ENCODE assay signal across 34 mouse cellular contexts in the genomic region with DNA sequence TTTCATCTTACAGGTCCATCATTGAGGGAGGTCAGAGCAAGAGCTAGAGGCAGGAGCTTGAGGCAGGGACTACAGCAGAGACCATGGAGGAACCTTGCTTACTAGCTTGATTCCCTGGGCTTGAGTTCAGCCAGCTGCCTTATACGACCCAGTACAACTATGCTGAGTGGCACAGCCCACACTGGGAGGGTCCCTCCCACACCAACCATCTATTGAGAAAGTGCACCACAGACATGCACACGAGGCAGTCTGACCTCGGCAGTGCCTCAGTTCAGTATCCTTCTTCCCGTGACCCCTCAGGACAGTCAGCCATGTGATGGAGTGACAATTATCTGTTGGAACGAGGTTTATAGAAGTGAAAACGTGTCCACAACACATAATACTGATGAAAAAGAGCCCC. TPM values are rescaled to one million over a fixed set of nuclear protein-coding genes. Genes with fewer than 3 reads are reported as not detected.
DNase-seq lines count a peak whose midpoint lies in the region; ATAC-seq and TF ChIP-seq lines count a peak whose summit lies in the region.
"Had no signal": no experiment of that assay in that cellular context is flagged by ENCODE, and none has a peak within 500 bp of the region (broad histone marks: within the 10 kb centered on the region; RNA-seq: fewer than 3 reads in every experiment).

No protein-coding gene starts in this region.

- H3K9ac ChIP-seq in heart, embryonic 12.5 days, result no peak overlapping the region
- no peak overlapping the region for H3K9ac ChIP-seq in stomach, postnatal 0 days (ENCODE audit: low read length)
- H3K9ac ChIP-seq: embryonic facial prominence, embryonic 12.5 days; embryonic facial prominence, embryonic 15.5 days; forebrain, embryonic 12.5 days; forebrain, embryonic 15.5 days; hindbrain, embryonic 12.5 days; hindbrain, embryonic 15.5 days had no signal

- H3K4me2 ChIP-seq in heart, embryonic 12.5 days, result no peak overlapping the region
- peak overlapping the region; percentile 42 for H3K4me2 ChIP-seq in myocyte (ENCODE audit: low read depth)
- H3K4me2 ChIP-seq in stomach, postnatal 0 days (replicated peaks; ENCODE audit: low read depth), result no peak overlapping the region
- H3K4me2 ChIP-seq: embryonic facial prominence, embryonic 12.5 days; embryonic facial prominence, embryonic 15.5 days; forebrain, embryonic 12.5 days; forebrain, embryonic 15.5 days; hindbrain, embryonic 12.5 days; hindbrain, embryonic 15.5 days had no signal

- no peaks in the 10 kb centered on the region for H3K79me2 ChIP-seq in myocyte (ENCODE audit: control insufficient read depth, insufficient read depth)

- no peak overlapping the region for H3ac ChIP-seq in myocyte (ENCODE audit: control insufficient read depth, insufficient read length)

- peak; percentile 24 for TF ChIP-seq POLR2A in myocyte (IDR thresholded peaks at IDR 0.05; ENCODE audit: insufficient read length, low read depth)

- H3K4me3 ChIP-seq in heart, embryonic 12.5 days, result no peak overlapping the region
- H3K4me3 ChIP-seq in left cerebral cortex, adult 2 months, result no peak overlapping the region
- H3K4me3 ChIP-seq in myocyte, result no peak overlapping the region
- H3K4me3 ChIP-seq in stomach, postnatal 0 days (ENCODE audit: low read depth, low read length), result no peak overlapping the region
- H3K4me3 ChIP-seq: embryonic facial prominence, embryonic 12.5 days; embryonic facial prominence, embryonic 15.5 days; erythroblast, embryonic 14.5 days; forebrain, embryonic 12.5 days; forebrain, embryonic 15.5 days; heart, adult 2 months; heart, embryonic 10.5 days; hindbrain, embryonic 12.5 days; hindbrain, embryonic 15.5 days had no signal

- H3K27ac ChIP-seq in heart, embryonic 12.5 days (ENCODE audit: poor library complexity, severe bottlenecking), result no peak overlapping the region
- peak overlapping the region; percentile 76; the same call in 1 of the 2 replicates for H3K27ac ChIP-seq in left cerebral cortex, adult 2 months
- no peak overlapping the region for H3K27ac ChIP-seq in stomach, postnatal 0 days (replicated peaks)
- H3K27ac ChIP-seq: embryonic facial prominence, embryonic 12.5 days; forebrain, embryonic 12.5 days; heart, embryonic 10.5 days; hindbrain, embryonic 12.5 days had no signal

- 0 out of 2 replicates have a peak, but pooled peaks cover 3% of the 10 kb centered on the region for H3K9me3 ChIP-seq in heart, embryonic 12.5 days (replicated peaks)
- no peaks in the 10 kb centered on the region for H3K9me3 ChIP-seq in stomach, postnatal 0 days (ENCODE audit: control insufficient read depth, low read length)
- H3K9me3 ChIP-seq: embryonic facial prominence, embryonic 12.5 days; embryonic facial prominence, embryonic 15.5 days; forebrain, embryonic 12.5 days; forebrain, embryonic 15.5 days; G1E; heart, embryonic 10.5 days; hindbrain, embryonic 12.5 days; hindbrain, embryonic 15.5 days had no signal

- no peaks in the 10 kb centered on the region for H3K27me3 ChIP-seq in heart, embryonic 12.5 days (replicated peaks)
- no peaks in the 10 kb centered on the region for H3K27me3 ChIP-seq in myocyte (ENCODE audit: control insufficient read depth, insufficient read depth, insufficient read length)
- no peaks in the 10 kb centered on the region for H3K27me3 ChIP-seq in stomach, postnatal 0 days (ENCODE audit: control insufficient read depth, insufficient read depth, low read length)
- H3K27me3 ChIP-seq: CH12.LX; embryonic facial prominence, embryonic 12.5 days; embryonic facial prominence, embryonic 15.5 days; forebrain, embryonic 12.5 days; forebrain, embryonic 15.5 days; hindbrain, embryonic 12.5 days; hindbrain, embryonic 15.5 days; Patski had no signal

- peaks cover 13% of the 10 kb centered on the region for H3K4me1 ChIP-seq in heart, embryonic 12.5 days (replicated peaks)
- H3K4me1 ChIP-seq in stomach, postnatal 0 days (replicated peaks; ENCODE audit: control insufficient read depth, insufficient read depth), result no peaks in the 10 kb centered on the region
- H3K4me1 ChIP-seq: forebrain, embryonic 12.5 days had no signal

- 69% methylated on average over 6 of the region's 6 CpGs for WGBS in heart, embryonic 12.5 days
- WGBS in stomach, postnatal 0 days, result 55% methylated on average over 6 of the region's 6 CpGs

- no peaks in the 10 kb centered on the region for H3K36me3 ChIP-seq in heart, embryonic 12.5 days
- no peaks in the 10 kb centered on the region for H3K36me3 ChIP-seq in myocyte (ENCODE audit: control insufficient read depth, insufficient read depth)
- H3K36me3 ChIP-seq in stomach, postnatal 0 days (ENCODE audit: control insufficient read depth, insufficient read depth, low read length), result no peaks in the 10 kb centered on the region
- H3K36me3 ChIP-seq: embryonic facial prominence, embryonic 12.5 days; embryonic facial prominence, embryonic 15.5 days; forebrain, embryonic 12.5 days; forebrain, embryonic 15.5 days; G1E; heart, embryonic 10.5 days; hindbrain, embryonic 12.5 days; hindbrain, embryonic 15.5 days had no signal

- no peak for ATAC-seq in heart, embryonic 12.5 days (ENCODE audit: insufficient number of reproducible peaks, low FRiP score)
- ATAC-seq in stomach, postnatal 0 days (ENCODE audit: low FRiP score, low TSS enrichment), result no peak
- ATAC-seq: Patski had no signal

- TF ChIP-seq CTCF in left cerebral cortex, adult 2 months (IDR thresholded peaks at IDR 0.05), result no peak
- TF ChIP-seq CTCF in stomach, postnatal 0 days (IDR thresholded peaks at IDR 0.05; ENCODE audit: low read depth), result no peak

- intact Hi-C loops in left cerebral cortex, adult 2 months (cut with DNase I), result no loop called here
- intact Hi-C loops in left cerebral cortex, postnatal 36 days (cut with DNase I), result no loop called here

- TF ChIP-seq EP300 in stomach, postnatal 0 days (optimal IDR thresholded peaks at IDR 0.05), result no peak

- DNase-seq in heart, adult 11 months, result peak; percentile 66
- no peak for DNase-seq in left cerebral cortex, adult 2 months (ENCODE audit: extremely low spot score in 1 of 2, low spot score in 2 of 2)
- DNase-seq in left cerebral cortex, postnatal 36 days (ENCODE audit: low spot score in 2 of 2), result no peak
- DNase-seq in stomach, postnatal 0 days (ENCODE audit: low spot score), result peak; percentile 9
- no peak for DNase-seq in gastrocnemius, postnatal 10 days
- DNase-seq: adrenal gland, postnatal 10 days; B cell, adult 2 months; cerebellum, adult 11 months; cerebellum, adult 2 months; cerebellum, adult 9-11 months; cerebellum, postnatal 25 days; gastrocnemius, postnatal 25 days; heart, adult 2 months had no signal

TF ChIP-seq in myocyte, 11 proteins besides CTCF, POLR2A, EP300 and RAD21:
- TF ChIP-seq MYOD1 (IDR thresholded peaks at IDR 0.05; ENCODE audit: control insufficient read depth in 1 of 3, insufficient read length in 2 of 3, low read depth in 2 of 3) (peak in 1 of 3 experiments; percentile 27), MAX (IDR thresholded peaks at IDR 0.05; ENCODE audit: low read depth) (no peak)

RNA-seq across cellular contexts. Expression of gene Btbd1, which starts 10.5 kb away (rescaled TPM):
- polyA plus RNA-seq in heart, embryonic 12.5 days (2016; fragmentation: Nextera tagmentation; extraction: Ambion mirVana), result 111 and 114 TPM in 2 replicates
- total RNA-seq in left cerebral cortex, adult 2 months (2021), result 100 to 1,000 TPM; 110 to 111 TPM
- 100 to 1,000 TPM; 113 to 124 TPM for total RNA-seq in left cerebral cortex, postnatal 36 days (2021)
- polyA plus RNA-seq in myocyte (2012; fragmentation: generic; extraction: Trizol), result 66.6 TPM
- 37.9 and 40.6 TPM in 2 replicates for polyA plus RNA-seq in stomach, postnatal 0 days (2015; fragmentation: Nextera tagmentation; extraction: Ambion mirVana)
- 100 to 1,000 TPM; 214 to 229 TPM for total RNA-seq in gastrocnemius, postnatal 10 days (2021)

RNA-seq across cellular contexts. Expression of gene Gm10160, which starts 15.8 kb away (rescaled TPM):
- polyA plus RNA-seq in heart, embryonic 12.5 days (2016; fragmentation: Nextera tagmentation; extraction: Ambion mirVana), result not detected in 2 replicates
- total RNA-seq in left cerebral cortex, adult 2 months (2021), result not detected
- total RNA-seq in left cerebral cortex, postnatal 36 days (2021), result not detected
- not detected for polyA plus RNA-seq in myocyte (2012; fragmentation: generic; extraction: Trizol)
- not detected in 2 replicates for polyA plus RNA-seq in stomach, postnatal 0 days (2015; fragmentation: Nextera tagmentation; extraction: Ambion mirVana)
- not detected for total RNA-seq in gastrocnemius, postnatal 10 days (2021)
- total RNA-seq: adrenal gland, adult 18-20 months; adrenal gland, postnatal 10 days; adrenal gland, postnatal 4 days; CH12.LX; common myeloid progenitor, adult 5-6 weeks; G1E; gastrocnemius, postnatal 25 days; heart, adult 2 months; heart, postnatal 25 days; hematopoietic stem cell, adult 5-6 weeks had no signal
- polyA plus RNA-seq: cerebellum, adult 2 months; embryonic facial prominence, embryonic 12.5 days; embryonic facial prominence, embryonic 15.5 days; erythroblast, embryonic 14.5 days; forebrain, embryonic 12.5 days; forebrain, embryonic 15.5 days; G1E; gonadal fat pad, adult 2 months; heart, adult 2 months; heart, embryonic 10.5 days; heart, embryonic 14.5 days; heart, postnatal 0 days; hindbrain, embryonic 12.5 days; hindbrain, embryonic 15.5 days; Patski had no signal

RNA-seq across cellular contexts. Expression of gene Tm6sf1, which starts 19.1 kb away (rescaled TPM):
- 25.0 and 26.8 TPM in 2 replicates for polyA plus RNA-seq in heart, embryonic 12.5 days (2016; fragmentation: Nextera tagmentation; extraction: Ambion mirVana)
- 10 to 100 TPM; 30.9 to 33.7 TPM for total RNA-seq in left cerebral cortex, adult 2 months (2021)
- 10 to 100 TPM; 28.4 to 36.9 TPM for total RNA-seq in left cerebral cortex, postnatal 36 days (2021)
- 11.4 TPM for polyA plus RNA-seq in myocyte (2012; fragmentation: generic; extraction: Trizol)
- 5.2 and 5.5 TPM in 2 replicates for polyA plus RNA-seq in stomach, postnatal 0 days (2015; fragmentation: Nextera tagmentation; extraction: Ambion mirVana)
- total RNA-seq in gastrocnemius, postnatal 10 days (2021), result 10 to 100 TPM; 53.0 to 54.2 TPM
- polyA plus RNA-seq: G1E had no signal

RNA-seq across cellular contexts. Expression of gene 3110040N11Rik, which starts 50.5 kb away (rescaled TPM):
- polyA plus RNA-seq in heart, embryonic 12.5 days (2016; fragmentation: Nextera tagmentation; extraction: Ambion mirVana), result 36.8 and 37.5 TPM in 2 replicates
- total RNA-seq in left cerebral cortex, adult 2 months (2021), result 10 to 100 TPM; 25.1 to 25.9 TPM
- total RNA-seq in left cerebral cortex, postnatal 36 days (2021), result 10 to 100 TPM; 22.3 to 27.0 TPM
- polyA plus RNA-seq in myocyte (2012; fragmentation: generic; extraction: Trizol), result 28.6 TPM
- 46.2 and 46.7 TPM in 2 replicates for polyA plus RNA-seq in stomach, postnatal 0 days (2015; fragmentation: Nextera tagmentation; extraction: Ambion mirVana)
- total RNA-seq in gastrocnemius, postnatal 10 days (2021), result 10 to 100 TPM; 23.6 to 24.5 TPM

Comparison
In these comparisons a context has a peak if more than half of its experiments do, and no peak if none do; other contexts are left out.
1. DNase-seq: peak in heart, adult 11 months (single experiment) and stomach, postnatal 0 days (single experiment); none in left cerebral cortex, adult 2 months (0 of 2), left cerebral cortex, postnatal 36 days (0 of 2) and gastrocnemius, postnatal 10 days (single experiment).